Mouse (Mus musculus) embryonic fibroblast, embryonic 13.5 days (primary cell): ENCODE results near the gene Arhgap10.

Experiments used
- CTCF ChIP-seq: IDR thresholded peaks from 2 replicates; pipeline ENCODE4 v1.5.1; 2011; ENCODE audit warnings: mild to moderate bottlenecking, control low read depth, low read length, moderate library complexity, borderline replicate concordance; ENCODE audit not compliant: insufficient read depth
- POLR2A ChIP-seq: IDR thresholded peaks from 2 replicates; pipeline ENCODE4 v1.6.1; 2011; ENCODE audit warnings: low read depth, mild to moderate bottlenecking, control low read depth, low read length, moderate library complexity

DNA sequence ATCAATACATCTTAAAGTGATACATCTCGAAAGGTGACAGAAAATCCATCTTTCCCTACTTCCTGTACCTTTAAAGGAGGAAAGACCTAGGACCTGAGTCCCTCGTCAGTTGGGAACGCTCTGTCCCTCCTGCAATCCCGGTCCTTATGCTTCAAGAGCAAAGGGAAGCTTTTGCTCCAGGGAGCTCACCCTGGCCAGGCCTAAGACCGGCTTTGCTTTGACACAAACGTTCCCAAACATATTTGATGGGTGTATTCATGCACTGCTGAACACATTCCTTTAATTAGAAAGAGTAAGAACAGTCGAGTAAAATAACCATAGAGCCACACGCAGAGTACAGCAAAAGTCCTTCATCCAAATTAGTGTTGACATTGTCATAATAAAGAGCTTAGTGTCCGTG is 199.2 kb downstream of the Arhgap10 start:
- TF ChIP-seq CTCF (no peak), POLR2A (no peak)
